Mouse (Mus musculus) ES-Bruce4 (cell line): ENCODE data around the gene Rora.

Experiments
- CTCF ChIP-seq: IDR thresholded peaks from one replicate; pipeline ENCODE4 v1.8.1; 2011; ENCODE audit warnings: low read depth, low read length
- EP300 ChIP-seq: IDR thresholded peaks from 2 replicates; pipeline ENCODE4 v1.6.1; 2011; ENCODE audit warnings: low read depth, low read length; ENCODE audit not compliant: insufficient read depth
- POLR2A ChIP-seq: IDR thresholded peaks from one replicate; pipeline ENCODE4 v1.8.1; 2011; ENCODE audit warnings: low read length; ENCODE audit not compliant: insufficient read depth

DNA sequence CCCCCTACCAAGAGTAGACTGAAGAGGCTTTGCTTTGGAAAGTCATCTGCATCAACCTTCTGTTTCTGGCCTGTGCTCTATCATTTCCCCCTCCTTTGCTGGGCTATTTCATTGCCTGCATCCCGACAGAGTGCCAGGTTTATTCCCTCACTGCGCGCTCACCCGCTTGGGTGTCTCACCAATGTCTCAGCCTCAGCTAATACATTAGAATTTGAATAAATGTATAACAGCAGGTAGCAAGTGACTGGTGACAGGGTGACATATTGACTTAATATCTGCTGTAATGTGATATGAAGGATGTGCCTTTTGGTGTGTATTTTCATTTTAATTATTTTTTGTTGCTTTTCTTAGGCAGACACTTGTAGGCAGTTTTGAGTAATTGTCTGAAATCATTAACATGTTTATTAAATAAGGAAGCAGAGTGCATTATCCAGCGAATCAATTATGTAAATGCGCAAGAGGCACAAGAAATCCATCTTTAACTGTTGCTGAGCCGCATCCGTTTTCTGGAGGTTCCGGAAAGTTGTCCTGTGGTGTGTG lies 83.7 kb downstream of the Rora start:
- TF ChIP-seq POLR2A (no peak), CTCF (no peak), EP300 (no peak)
